ENCODE assay signal across 7 mouse cellular contexts in genomic region chr3:88137821-88138220, GRCm38 (mm10). TPM values are rescaled to one million over a fixed set of nuclear protein-coding genes. Genes with fewer than 3 reads are reported as not detected.
DNase-seq lines count a peak whose midpoint lies in the region; ATAC-seq and TF ChIP-seq lines count a peak whose summit lies in the region.

No protein-coding gene starts in this region.

- peaks cover 60% of the 10 kb centered on the region for H3K4me1 ChIP-seq in megakaryocyte, embryonic 14.5 days
- H3K4me1 ChIP-seq in embryonic facial prominence, embryonic 10.5 days = peaks cover 62% of the 10 kb centered on the region
- H3K4me1 ChIP-seq in intestine, embryonic 14.5 days (replicated peaks; ENCODE audit: control insufficient read depth, insufficient read depth, low read length) = peaks cover 32% of the 10 kb centered on the region
- peaks cover 7% of the 10 kb centered on the region; the same call in 1 of the 2 replicates for H3K4me1 ChIP-seq in midbrain, postnatal 0 days (ENCODE audit: insufficient read depth, low read length)

- 0 out of 2 replicates have a peak, but pooled peaks have one; percentile 20 for TF ChIP-seq CTCF in midbrain, postnatal 0 days (IDR thresholded peaks at IDR 0.05)

- 16% methylated on average over 3 of the region's 3 CpGs for WGBS in embryonic facial prominence, embryonic 10.5 days
- WGBS in intestine, embryonic 14.5 days = 8% methylated on average over 3 of the region's 3 CpGs
- WGBS in midbrain, postnatal 0 days = 12% methylated on average over 3 of the region's 3 CpGs

- intact Hi-C loops in left cerebral cortex, postnatal 14 days (cut with DNase I) = no loop called here

- H3K9me3 ChIP-seq in megakaryocyte, embryonic 14.5 days = 0 out of 2 replicates have a peak, but pooled peaks cover 4% of the 10 kb centered on the region
- no peaks in the 10 kb centered on the region for H3K9me3 ChIP-seq in embryonic facial prominence, embryonic 10.5 days
- H3K9me3 ChIP-seq in intestine, embryonic 14.5 days (ENCODE audit: control insufficient read depth, low read length) = no peaks in the 10 kb centered on the region
- H3K9me3 ChIP-seq in midbrain, postnatal 0 days (ENCODE audit: low read length) = no peaks in the 10 kb centered on the region

- peak overlapping the region; percentile 97 for H3K4me2 ChIP-seq in intestine, embryonic 14.5 days (ENCODE audit: low read length)
- peak overlapping the region; percentile 96 for H3K4me2 ChIP-seq in midbrain, postnatal 0 days (ENCODE audit: low read depth, low read length, poor library complexity, severe bottlenecking)

- ATAC-seq in megakaryocyte, adult 5-6 weeks (ENCODE audit: poor library complexity, severe bottlenecking) = no peak
- ATAC-seq in intestine, embryonic 14.5 days (replicated peaks; ENCODE audit: low FRiP score, low TSS enrichment, low read depth) = no peak
- ATAC-seq in midbrain, postnatal 0 days (ENCODE audit: low FRiP score) = no peak

- H3K4me3 ChIP-seq in megakaryocyte, embryonic 14.5 days (replicated peaks) = peak overlapping the region; percentile 96
- H3K4me3 ChIP-seq in embryonic facial prominence, embryonic 10.5 days = peak overlapping the region; percentile 70
- peak overlapping the region; percentile 56 for H3K4me3 ChIP-seq in intestine, embryonic 14.5 days (ENCODE audit: low read depth, low read length)
- peak overlapping the region; percentile 47 for H3K4me3 ChIP-seq in midbrain, postnatal 0 days (ENCODE audit: low read depth, low read length)

- peak overlapping the region; percentile 57 for H3K9ac ChIP-seq in intestine, embryonic 14.5 days (ENCODE audit: low read length)
- H3K9ac ChIP-seq in midbrain, postnatal 0 days (replicated peaks; ENCODE audit: low read length, poor library complexity, severe bottlenecking) = no peak overlapping the region

- no peak for DNase-seq in embryonic facial prominence, embryonic 10.5 days (ENCODE audit: low spot score)
- no peak for DNase-seq in intestine, embryonic 14.5 days (ENCODE audit: low spot score)
- DNase-seq in midbrain, postnatal 0 days (ENCODE audit: low spot score) = no peak
- no peak for DNase-seq in left cerebral cortex, postnatal 14 days (ENCODE audit: low spot score in 2 of 2)
- DNase-seq in yolk sac, embryonic 10.5 days (ENCODE audit: low spot score) = no peak

- no peaks in the 10 kb centered on the region for H3K27me3 ChIP-seq in megakaryocyte, embryonic 14.5 days (replicated peaks)
- H3K27me3 ChIP-seq in embryonic facial prominence, embryonic 10.5 days (replicated peaks; ENCODE audit: low read depth, poor library complexity, severe bottlenecking) = peaks cover 26% of the 10 kb centered on the region
- no peaks in the 10 kb centered on the region for H3K27me3 ChIP-seq in intestine, embryonic 14.5 days (replicated peaks; ENCODE audit: control insufficient read depth, insufficient read depth, low read length)
- peaks cover 5% of the 10 kb centered on the region; the same call in 1 of the 2 replicates for H3K27me3 ChIP-seq in midbrain, postnatal 0 days (ENCODE audit: insufficient read depth, low read length)

- H3K36me3 ChIP-seq in megakaryocyte, embryonic 14.5 days (replicated peaks; ENCODE audit: low read length) = no peaks in the 10 kb centered on the region
- H3K36me3 ChIP-seq in embryonic facial prominence, embryonic 10.5 days (replicated peaks) = no peaks in the 10 kb centered on the region
- H3K36me3 ChIP-seq in intestine, embryonic 14.5 days (ENCODE audit: control insufficient read depth, insufficient read depth, low read length) = no peaks in the 10 kb centered on the region
- H3K36me3 ChIP-seq in midbrain, postnatal 0 days (ENCODE audit: insufficient read depth, low read length) = no peaks in the 10 kb centered on the region

- peak overlapping the region; percentile 88 for H3K27ac ChIP-seq in embryonic facial prominence, embryonic 10.5 days (replicated peaks)
- H3K27ac ChIP-seq in intestine, embryonic 14.5 days (ENCODE audit: low read depth) = peak overlapping the region; percentile 94
- H3K27ac ChIP-seq in midbrain, postnatal 0 days (ENCODE audit: low read depth, low read length) = no peak overlapping the region; the same call in 1 of the 2 replicates

RNA-seq across cellular contexts. Expression of gene Mef2d, which starts 4.4 kb away (rescaled TPM):
- polyA plus RNA-seq in megakaryocyte, embryonic 14.5 days (2012; ENCODE audit: insufficient read depth, low replicate concordance) = 60.2 and 145 TPM in 2 replicates
- 73.3 and 77.4 TPM in 2 replicates for total RNA-seq in megakaryocyte, adult 5-6 weeks (2015)
- 29.2 and 42.0 TPM in 2 replicates for total RNA-seq in megakaryocyte, adult 5-6 weeks (2017)
- polyA plus RNA-seq in embryonic facial prominence, embryonic 10.5 days (2016; fragmentation: Nextera tagmentation; extraction: Ambion mirVana) = 11.1 and 12.1 TPM in 2 replicates
- 23.4 and 23.8 TPM in 2 replicates for polyA plus RNA-seq in intestine, embryonic 14.5 days (2014; fragmentation: Nextera tagmentation; extraction: Ambion mirVana)
- 45.5 and 59.6 TPM in 2 replicates for total RNA-seq in midbrain, postnatal 0 days (2014; rRNA removed)
- polyA plus RNA-seq in midbrain, postnatal 0 days (2015; fragmentation: Nextera tagmentation; extraction: Ambion mirVana) = 21.5 and 26.1 TPM in 2 replicates
- 100 to 1,000 TPM; 196 to 201 TPM for total RNA-seq in left cerebral cortex, postnatal 14 days (2021)

RNA-seq across cellular contexts. Expression of gene Iqgap3, which starts 56.0 kb away (rescaled TPM):
- 3.3 and 6.8 TPM in 2 replicates for polyA plus RNA-seq in megakaryocyte, embryonic 14.5 days (2012; ENCODE audit: insufficient read depth, low replicate concordance)
- total RNA-seq in megakaryocyte, adult 5-6 weeks (2015) = 13.5 and 16.3 TPM in 2 replicates
- 26.3 and 27.8 TPM in 2 replicates for total RNA-seq in megakaryocyte, adult 5-6 weeks (2017)
- polyA plus RNA-seq in embryonic facial prominence, embryonic 10.5 days (2016; fragmentation: Nextera tagmentation; extraction: Ambion mirVana) = 27.3 and 28.2 TPM in 2 replicates
- 23.8 and 24.0 TPM in 2 replicates for polyA plus RNA-seq in intestine, embryonic 14.5 days (2014; fragmentation: Nextera tagmentation; extraction: Ambion mirVana)
- 3.1 and 5.4 TPM in 2 replicates for total RNA-seq in midbrain, postnatal 0 days (2014; rRNA removed)
- polyA plus RNA-seq in midbrain, postnatal 0 days (2015; fragmentation: Nextera tagmentation; extraction: Ambion mirVana) = 1.2 and 1.4 TPM in 2 replicates
- 1 to 10 TPM in 1 of 2 experiments, under 1 TPM in 1; 0.66 to 1.2 TPM for total RNA-seq in left cerebral cortex, postnatal 14 days (2021)

RNA-seq across cellular contexts. Expression of gene Ttc24, which starts 59.7 kb away (rescaled TPM):
- polyA plus RNA-seq in megakaryocyte, embryonic 14.5 days (2012; ENCODE audit: insufficient read depth, low replicate concordance) = not detected in 2 replicates
- total RNA-seq in megakaryocyte, adult 5-6 weeks (2015) = not detected in 2 replicates
- total RNA-seq in megakaryocyte, adult 5-6 weeks (2017) = not detected in 2 replicates
- 0.09 and 0.24 TPM in 2 replicates for polyA plus RNA-seq in embryonic facial prominence, embryonic 10.5 days (2016; fragmentation: Nextera tagmentation; extraction: Ambion mirVana)
- not detected in 2 replicates for polyA plus RNA-seq in intestine, embryonic 14.5 days (2014; fragmentation: Nextera tagmentation; extraction: Ambion mirVana)
- not detected in 2 replicates for total RNA-seq in midbrain, postnatal 0 days (2014; rRNA removed)
- not detected in 2 replicates for polyA plus RNA-seq in midbrain, postnatal 0 days (2015; fragmentation: Nextera tagmentation; extraction: Ambion mirVana)
- not detected for total RNA-seq in left cerebral cortex, postnatal 14 days (2021)
